Mouse (Mus musculus): ENCODE measurements around the gene Trabd. TPM values are rescaled to one million over a fixed set of nuclear protein-coding genes. Genes with fewer than 3 reads are reported as not detected.

Gene Trabd
- polyA plus RNA-seq, 1 experiment from 2014 or later = 49.1 TPM

DNA sequence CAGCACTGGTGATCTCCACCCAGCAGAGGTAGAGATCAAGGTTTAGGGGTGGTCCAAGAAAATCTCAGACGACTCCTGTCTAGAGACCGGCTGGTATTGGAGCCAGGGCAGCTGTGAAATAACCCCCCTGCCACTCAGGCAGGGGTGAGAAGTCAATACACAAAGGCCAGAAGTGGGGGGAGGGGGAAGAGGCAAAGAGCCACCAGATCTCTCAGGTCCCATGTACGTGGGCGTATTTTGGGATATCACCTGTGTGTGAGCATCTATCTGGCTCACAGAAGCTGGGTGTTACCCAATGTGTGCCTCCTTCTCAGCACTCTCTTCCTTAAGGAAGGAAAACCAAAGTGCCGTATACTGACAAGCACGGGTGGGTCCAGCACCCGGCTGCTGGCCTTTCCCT lies 11.9 kb upstream of the Trabd start:
- Histone ChIP-seq H3K4me2 (replicated peaks) (no peak overlapping the region), H3K27me3 (peaks cover 76% of the 10 kb centered on the region), H3K36me3 (no peaks in the 10 kb centered on the region), H3K27ac (no peak overlapping the region), H3K4me3 (no peak overlapping the region), H3K9ac (no peak overlapping the region), H3K9me3 (no peaks in the 10 kb centered on the region), H3K4me1 (peaks cover 6% of the 10 kb centered on the region; the same call in 1 of the 2 replicates)
- 78% methylated on average over 7 of the region's 7 CpGs for WGBS
- ATAC-seq (ENCODE audit: insufficient number of reproducible peaks, insufficient read depth, low FRiP score, low TSS enrichment) = no peak

DNA sequence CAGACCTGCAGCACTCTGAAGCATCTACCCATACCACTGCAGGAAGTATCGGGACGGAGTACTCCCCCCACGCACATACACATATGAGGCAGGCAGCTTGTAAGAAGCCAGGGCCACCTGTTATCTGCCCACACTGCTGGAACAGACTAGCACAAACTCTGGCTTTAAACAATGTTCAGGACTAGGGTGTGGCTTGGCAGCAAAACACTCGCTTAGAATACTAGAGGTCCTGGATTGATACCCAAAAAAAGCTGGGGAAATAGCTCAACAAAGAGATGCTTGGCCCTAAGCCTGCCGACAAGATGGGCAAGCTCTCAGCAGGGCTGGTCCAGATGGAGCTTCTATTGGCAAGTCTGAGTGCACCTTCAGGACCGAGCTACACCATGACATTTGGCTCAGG lies 11.4 kb upstream of the Trabd start:
- Histone ChIP-seq H3K36me3 (no peaks in the 10 kb centered on the region), H3K4me3 (no peak overlapping the region), H3K4me1 (peaks cover 6% of the 10 kb centered on the region; the same call in 1 of the 2 replicates), H3K9me3 (no peaks in the 10 kb centered on the region), H3K9ac (no peak overlapping the region), H3K27ac (no peak overlapping the region), H3K27me3 (peaks cover 76% of the 10 kb centered on the region), H3K4me2 (replicated peaks) (no peak overlapping the region)
- WGBS = 73% methylated on average over 6 of the region's 6 CpGs
- no peak for ATAC-seq (ENCODE audit: insufficient number of reproducible peaks, insufficient read depth, low FRiP score, low TSS enrichment)

DNA sequence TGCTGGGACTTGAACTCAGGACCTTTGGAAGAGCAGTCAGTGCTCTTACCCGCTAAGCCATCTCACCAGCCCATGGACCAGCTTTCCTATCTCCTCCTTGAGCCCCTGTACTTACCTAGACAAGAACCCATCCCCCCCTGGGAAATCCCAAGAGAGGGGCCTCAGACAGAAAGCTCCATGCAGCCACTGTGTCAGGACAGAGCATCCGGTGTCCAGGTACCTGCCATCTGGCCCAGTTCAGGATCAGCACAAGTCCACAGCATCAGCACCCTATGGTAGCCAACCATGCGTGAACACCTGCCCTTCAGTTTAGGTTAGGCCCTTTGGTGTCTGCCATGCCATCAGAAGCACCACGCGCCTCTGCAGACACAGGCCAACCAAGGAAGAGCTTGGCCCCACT lies 10.0 kb upstream of the Trabd start:
- 88% methylated on average over 5 of the region's 5 CpGs for WGBS

DNA sequence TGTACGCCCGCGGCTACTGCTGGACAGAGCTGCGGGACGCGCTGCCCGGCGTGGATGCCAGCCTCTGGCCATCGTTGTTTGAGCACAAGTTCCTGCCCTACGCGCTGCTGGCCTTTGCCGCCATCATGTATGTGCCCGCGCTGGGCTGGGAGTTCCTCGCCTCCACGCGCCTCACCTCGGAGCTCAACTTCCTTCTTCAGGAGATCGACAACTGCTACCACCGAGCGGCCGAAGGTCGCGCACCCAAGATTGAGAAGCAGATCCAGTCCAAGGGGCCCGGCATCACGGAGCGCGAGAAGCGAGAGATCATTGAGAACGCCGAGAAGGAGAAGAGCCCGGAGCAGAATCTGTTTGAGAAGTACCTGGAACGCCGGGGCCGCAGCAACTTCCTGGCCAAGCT lies 7.3 kb upstream of the Trabd start:
- peak overlapping the region; percentile 21; the same call in 1 of the 2 replicates for H3K4me2 ChIP-seq (replicated peaks)
- peaks cover 6% of the 10 kb centered on the region; the same call in 1 of the 2 replicates for H3K4me1 ChIP-seq
- H3K9me3 ChIP-seq = no peaks in the 10 kb centered on the region
- ATAC-seq (ENCODE audit: insufficient number of reproducible peaks, insufficient read depth, low FRiP score, low TSS enrichment) = no peak
- H3K36me3 ChIP-seq = no peaks in the 10 kb centered on the region
- no peak overlapping the region for H3K9ac ChIP-seq
- H3K4me3 ChIP-seq = 0 out of 2 replicates have a peak overlapping the region, but pooled peaks have one; percentile 2
- peaks cover 58% of the 10 kb centered on the region for H3K27me3 ChIP-seq
- H3K27ac ChIP-seq = no peak overlapping the region
- WGBS = 32% methylated on average over 35 of the region's 35 CpGs

More for the DNA sequence above, 10.0 kb upstream of the Trabd start:
- no peak overlapping the region for H3K4me2 ChIP-seq (replicated peaks)
- peaks cover 6% of the 10 kb centered on the region; the same call in 1 of the 2 replicates for H3K4me1 ChIP-seq
- H3K36me3 ChIP-seq = no peaks in the 10 kb centered on the region
- H3K27ac ChIP-seq = no peak overlapping the region
- H3K9ac ChIP-seq = no peak overlapping the region
- peaks cover 76% of the 10 kb centered on the region for H3K27me3 ChIP-seq
- H3K4me3 ChIP-seq = no peak overlapping the region
- ATAC-seq (ENCODE audit: insufficient number of reproducible peaks, insufficient read depth, low FRiP score, low TSS enrichment) = no peak
- H3K9me3 ChIP-seq = no peaks in the 10 kb centered on the region

DNA sequence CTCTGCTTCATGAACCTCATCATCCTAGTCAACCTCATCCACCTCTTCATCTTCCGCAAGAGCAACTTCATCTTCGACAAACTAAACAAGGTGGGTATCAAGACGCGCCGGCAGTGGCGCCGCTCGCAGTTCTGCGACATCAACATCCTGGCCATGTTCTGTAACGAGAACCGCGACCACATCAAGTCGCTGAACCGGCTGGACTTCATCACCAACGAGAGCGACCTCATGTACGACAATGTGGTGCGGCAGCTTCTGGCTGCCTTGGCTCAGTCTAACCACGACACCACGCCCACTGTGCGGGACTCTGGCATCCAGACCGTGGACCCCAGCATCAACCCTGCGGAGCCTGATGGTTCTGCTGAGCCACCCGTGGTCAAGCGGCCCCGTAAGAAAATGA lies 6.7 kb upstream of the Trabd start:
- 33% methylated on average over 26 of the region's 26 CpGs for WGBS
- Histone ChIP-seq H3K4me3 (no peak overlapping the region), H3K27me3 (peaks cover 57% of the 10 kb centered on the region)

DNA sequence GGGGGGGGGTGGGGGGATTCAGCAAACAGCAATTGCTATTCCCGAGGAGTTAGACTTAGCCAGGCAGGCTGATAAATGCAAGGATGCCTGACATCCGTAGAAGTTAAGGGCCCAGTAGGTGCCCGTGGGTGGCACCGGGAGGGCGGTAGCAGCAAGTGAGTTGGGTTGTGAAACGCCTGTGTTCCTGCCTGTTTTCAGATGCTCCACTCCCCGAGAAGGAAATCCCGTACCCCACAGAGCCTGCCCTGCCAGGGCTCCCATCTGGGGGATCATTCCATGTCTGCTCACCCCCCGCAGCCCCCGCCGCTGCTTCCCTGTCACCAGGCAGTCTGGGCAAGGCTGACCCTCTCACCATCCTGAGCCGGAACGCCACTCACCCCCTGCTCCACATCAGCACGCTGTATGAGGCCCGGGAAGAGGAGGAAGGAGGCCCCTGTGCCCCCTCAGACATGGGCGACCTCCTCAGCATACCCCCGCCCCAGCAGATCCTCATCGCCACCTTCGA lies 5.5 kb upstream of the Trabd start:
- H3K27ac ChIP-seq = no peak overlapping the region
- no peak overlapping the region for H3K4me3 ChIP-seq
- H3K4me2 ChIP-seq (replicated peaks) = no peak overlapping the region
- no peaks in the 10 kb centered on the region for H3K36me3 ChIP-seq
- WGBS = 72% methylated on average over 19 of the region's 19 CpGs
- ATAC-seq (ENCODE audit: insufficient number of reproducible peaks, insufficient read depth, low FRiP score, low TSS enrichment) = no peak
- peaks cover 55% of the 10 kb centered on the region for H3K27me3 ChIP-seq
- peaks cover 7% of the 10 kb centered on the region for H3K4me1 ChIP-seq
- no peaks in the 10 kb centered on the region for H3K9me3 ChIP-seq
- H3K9ac ChIP-seq = no peak overlapping the region

More for the DNA sequence above, 6.7 kb upstream of the Trabd start:
- 0 out of 2 replicates have a peak overlapping the region, but pooled peaks have one; percentile 2 for H3K4me2 ChIP-seq (replicated peaks)
- no peaks in the 10 kb centered on the region for H3K9me3 ChIP-seq
- peaks cover 6% of the 10 kb centered on the region; the same call in 1 of the 2 replicates for H3K4me1 ChIP-seq
- ATAC-seq (ENCODE audit: insufficient number of reproducible peaks, insufficient read depth, low FRiP score, low TSS enrichment) = no peak
- no peak overlapping the region for H3K27ac ChIP-seq
- H3K36me3 ChIP-seq = no peaks in the 10 kb centered on the region
- no peak overlapping the region for H3K9ac ChIP-seq

DNA sequence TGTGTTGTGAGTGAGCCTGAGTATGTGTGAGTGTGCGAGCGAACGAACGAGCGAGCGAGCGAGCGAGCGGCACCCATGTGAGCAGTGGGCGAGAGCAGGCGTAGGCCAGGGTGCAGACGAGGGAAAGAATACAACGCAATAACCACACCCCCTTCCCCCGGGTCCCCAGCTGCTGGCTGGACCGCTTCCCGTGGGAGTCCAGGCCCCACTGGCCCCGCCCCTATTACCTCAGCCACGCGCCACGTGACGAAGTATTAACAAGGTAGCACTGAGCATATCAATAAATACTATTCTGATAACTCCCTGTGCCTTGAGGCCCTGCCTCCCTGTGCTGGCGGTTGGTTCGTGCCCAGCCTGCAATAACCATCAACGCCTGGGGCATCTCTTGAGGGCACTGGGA lies 4.3 kb upstream of the Trabd start:
- peaks cover 17% of the 10 kb centered on the region for H3K4me1 ChIP-seq
- H3K4me3 ChIP-seq = no peak overlapping the region
- H3K27ac ChIP-seq = no peak overlapping the region
- no peak for ATAC-seq (ENCODE audit: insufficient number of reproducible peaks, insufficient read depth, low FRiP score, low TSS enrichment)
- WGBS = 80% methylated on average over 24 of the region's 24 CpGs
- H3K36me3 ChIP-seq = no peaks in the 10 kb centered on the region
- H3K9ac ChIP-seq = no peak overlapping the region
- peaks cover 52% of the 10 kb centered on the region for H3K27me3 ChIP-seq
- H3K4me2 ChIP-seq (replicated peaks) = no peak overlapping the region
- H3K9me3 ChIP-seq = no peaks in the 10 kb centered on the region

DNA sequence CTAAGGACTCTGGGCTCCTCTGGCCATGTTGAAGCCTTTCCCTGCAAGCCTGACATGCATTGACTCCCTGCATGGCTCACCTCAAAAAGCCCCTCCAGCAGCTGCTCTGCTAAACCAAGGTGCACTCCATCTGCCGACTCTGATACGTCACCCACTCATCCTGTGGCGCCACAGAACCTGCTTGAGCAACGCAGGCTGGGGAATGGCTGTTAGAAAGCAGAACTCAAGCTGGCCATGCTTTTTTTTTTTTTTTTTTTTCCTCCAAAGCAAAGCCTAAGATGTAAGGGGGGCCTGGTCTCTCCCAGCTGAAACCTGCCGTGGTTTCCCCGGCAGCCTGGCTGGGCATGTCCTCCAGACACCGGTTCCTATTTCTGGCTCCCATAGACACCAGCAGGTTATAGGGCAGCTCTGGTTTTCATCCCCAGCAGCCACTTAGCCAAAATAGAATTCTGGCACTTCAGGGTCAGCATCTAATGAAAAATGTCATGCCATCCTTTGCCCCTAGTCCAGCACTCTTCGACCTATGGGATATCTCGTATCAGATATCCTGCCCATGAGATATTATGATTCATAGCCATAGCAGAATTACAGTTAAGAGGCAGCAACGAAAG lies 826 bp upstream of the Trabd start:
- Histone ChIP-seq H3K27ac (no peak overlapping the region), H3K9me3 (no peaks in the 10 kb centered on the region), H3K27me3 (peaks cover 17% of the 10 kb centered on the region), H3K4me1 (peaks cover 33% of the 10 kb centered on the region), H3K36me3 (no peaks in the 10 kb centered on the region), H3K4me3 (no peak overlapping the region), H3K9ac (no peak overlapping the region), H3K4me2 (replicated peaks) (no peak overlapping the region)
- no peak for ATAC-seq (ENCODE audit: insufficient number of reproducible peaks, insufficient read depth, low FRiP score, low TSS enrichment)
- 74% methylated on average over 10 of the region's 10 CpGs for WGBS

DNA sequence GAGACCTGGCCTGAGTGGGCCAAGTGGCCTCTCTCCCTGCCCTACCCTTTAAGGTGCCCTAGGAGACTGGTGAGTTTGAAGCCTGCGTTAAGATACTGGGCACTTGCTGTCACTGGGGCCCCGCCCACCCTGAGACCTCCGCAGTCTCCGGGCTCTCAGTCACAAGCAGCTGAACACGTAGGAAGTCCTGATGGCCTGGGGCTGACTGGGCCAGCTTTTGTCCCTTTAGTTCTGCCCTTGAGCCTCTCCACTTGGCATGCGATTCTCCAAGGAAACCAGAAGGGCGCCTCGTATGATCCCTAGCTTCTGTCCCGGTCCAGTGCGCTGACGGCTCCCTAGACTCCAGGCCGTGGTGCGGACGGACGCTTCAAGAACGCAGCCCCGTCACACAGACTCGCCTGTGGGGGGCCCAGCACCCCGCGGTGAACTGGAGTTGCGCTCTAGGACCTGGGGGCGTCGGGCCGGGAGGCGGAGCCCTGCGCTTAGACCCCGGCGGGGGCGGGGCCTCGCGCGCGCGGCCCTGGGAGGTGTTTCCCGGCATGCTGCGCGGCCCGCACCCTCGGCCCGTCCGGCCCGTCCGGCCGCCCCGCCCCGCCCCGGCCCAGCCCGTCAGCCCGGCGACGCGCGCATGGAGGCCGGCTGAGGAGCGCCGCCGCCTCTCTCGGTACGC lies 689 bp downstream of the Trabd start:
- peak overlapping the region; percentile 84 for H3K27ac ChIP-seq
- H3K4me2 ChIP-seq (replicated peaks) = peak overlapping the region; percentile 92
- peak overlapping the region; percentile 94 for H3K9ac ChIP-seq
- peak; percentile 88 for ATAC-seq (ENCODE audit: insufficient number of reproducible peaks, insufficient read depth, low FRiP score, low TSS enrichment)
- H3K36me3 ChIP-seq = no peaks in the 10 kb centered on the region
- H3K9me3 ChIP-seq = no peaks in the 10 kb centered on the region
- peaks cover 33% of the 10 kb centered on the region for H3K4me1 ChIP-seq
- WGBS = 1% methylated on average over 52 of the region's 59 CpGs
- H3K4me3 ChIP-seq = peak overlapping the region; percentile 89
- H3K27me3 ChIP-seq = peaks cover 3% of the 10 kb centered on the region; the same call in 1 of the 2 replicates

DNA sequence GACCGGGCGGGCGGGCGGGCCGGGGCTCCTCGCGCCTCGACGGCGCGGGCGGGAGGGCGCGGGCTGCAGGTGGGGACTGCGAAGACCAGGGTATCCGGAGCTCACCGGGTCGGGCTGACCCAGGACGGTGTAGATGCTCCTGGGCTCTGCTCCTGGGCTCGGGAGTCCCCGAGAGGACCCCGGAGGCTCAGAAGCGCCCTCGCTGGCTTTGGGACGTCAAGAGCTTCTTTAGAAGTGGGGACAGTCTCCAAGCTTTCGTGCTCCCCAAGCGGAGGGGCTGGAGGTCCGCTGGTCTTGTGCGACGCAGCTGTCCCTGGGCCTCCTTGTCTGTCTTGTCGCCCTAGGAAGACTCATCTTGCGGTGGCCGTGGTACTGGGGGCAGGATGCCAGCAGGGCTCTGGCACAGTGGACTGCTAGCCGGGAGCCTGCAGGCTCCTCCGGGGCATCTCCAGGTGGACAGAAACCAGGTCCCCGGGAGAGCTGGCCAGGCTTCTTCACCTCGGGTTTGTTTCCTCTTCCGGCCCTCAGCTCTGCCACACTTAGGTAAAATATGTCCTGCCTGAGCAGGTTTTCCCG lies 1.3 kb downstream of the Trabd start:
- peak overlapping the region; percentile 89 for H3K4me3 ChIP-seq
- H3K4me2 ChIP-seq (replicated peaks) = peak overlapping the region; percentile 92
- peak overlapping the region; percentile 94 for H3K9ac ChIP-seq
- H3K36me3 ChIP-seq = peaks cover 2% of the 10 kb centered on the region; the same call in 1 of the 2 replicates
- H3K9me3 ChIP-seq = no peaks in the 10 kb centered on the region
- ATAC-seq (ENCODE audit: insufficient number of reproducible peaks, insufficient read depth, low FRiP score, low TSS enrichment) = peak; percentile 62
- under 1% methylated on average over 27 of the region's 39 CpGs for WGBS
- H3K27ac ChIP-seq = peak overlapping the region; percentile 84
- no peaks in the 10 kb centered on the region for H3K27me3 ChIP-seq
- peaks cover 33% of the 10 kb centered on the region for H3K4me1 ChIP-seq

DNA sequence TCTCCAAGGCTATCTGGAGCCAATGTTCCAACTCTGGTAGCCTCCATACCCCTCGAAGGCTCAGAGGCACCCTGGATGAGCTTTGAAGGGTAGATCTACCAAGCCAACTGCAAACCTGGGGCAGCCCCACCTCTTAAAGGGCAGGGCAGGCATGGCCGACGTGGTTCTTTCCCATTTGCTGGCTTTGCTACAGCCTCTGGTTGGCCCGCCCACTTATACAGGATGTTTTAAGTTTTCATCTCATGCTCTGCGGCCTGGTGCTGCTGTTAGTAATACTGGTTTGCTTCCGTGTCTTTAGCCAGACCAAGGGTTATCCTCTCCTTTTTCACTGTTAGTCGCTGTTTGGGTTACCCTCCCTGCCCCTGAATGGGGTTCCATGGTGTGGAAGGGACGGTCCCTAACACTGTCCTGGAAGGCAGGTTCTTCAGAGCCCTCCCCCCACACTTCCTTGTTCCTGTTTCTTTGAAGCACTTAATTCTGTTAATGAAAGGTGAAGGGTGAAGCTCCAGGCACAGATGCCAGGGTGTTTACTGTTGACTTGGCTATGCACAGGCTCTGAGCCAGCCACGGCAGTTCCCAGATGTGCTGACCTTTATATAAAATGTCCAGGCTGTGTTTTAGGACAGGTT lies 3.4 kb downstream of the Trabd start:
- Histone ChIP-seq H3K9ac (no peak overlapping the region), H3K27me3 (no peaks in the 10 kb centered on the region), H3K4me2 (replicated peaks) (peak overlapping the region; percentile 1; the same call in 1 of the 2 replicates), H3K4me1 (peaks cover 33% of the 10 kb centered on the region), H3K36me3 (peaks cover 20% of the 10 kb centered on the region), H3K4me3 (no peak overlapping the region), H3K9me3 (no peaks in the 10 kb centered on the region), H3K27ac (no peak overlapping the region)
- ATAC-seq (ENCODE audit: insufficient number of reproducible peaks, insufficient read depth, low FRiP score, low TSS enrichment) = no peak
- WGBS = 59% methylated on average over 9 of the region's 9 CpGs

All from embryonic facial prominence, embryonic 12.5 days (tissue).